Mouse (Mus musculus): ENCODE results near the gene Col9a2. TPM values are rescaled to one million over a fixed set of nuclear protein-coding genes. Genes with fewer than 3 reads are reported as not detected.

Gene Col9a2
- total RNA-seq, 2 experiments from 2014 or later: 11.0 to 12.1 TPM

- intact Hi-C loops (cut with DNase I): no loop called here
- DNase-seq: no peak
Observed at GRCm38 (mm10) chr4:121074250-121074649, 35.1 kb downstream of the Col9a2 start.

GRCm38 (mm10) chr4:121077915-121078646 lies 38.9 kb downstream of the Col9a2 start:
- intact Hi-C loops (cut with DNase I): no loop called here

GRCm38 (mm10) chr4:121080395-121080794 lies 41.2 kb downstream of the Col9a2 start:
- intact Hi-C loops (cut with DNase I): no loop called here
- DNase-seq: no peak

More at GRCm38 (mm10) chr4:121077915-121078646, 38.9 kb downstream of the Col9a2 start:
- no peak for DNase-seq

- intact Hi-C loops (cut with DNase I): no loop called here
- no peak for DNase-seq
Observed at GRCm38 (mm10) chr4:121084506-121084905, 45.3 kb downstream of the Col9a2 start.

GRCm38 (mm10) chr4:121088696-121089095 lies 49.5 kb downstream of the Col9a2 start:
- DNase-seq: no peak
- intact Hi-C loops (cut with DNase I): no loop called here

GRCm38 (mm10) chr4:121090211-121090610 lies 51.0 kb downstream of the Col9a2 start:
- no peak for DNase-seq
- intact Hi-C loops (cut with DNase I): no loop called here

- peak; percentile 83 for DNase-seq
- intact Hi-C loops (cut with DNase I): no loop called here
Observed at GRCm38 (mm10) chr4:121097650-121098378, 58.6 kb downstream of the Col9a2 start, which contains the start of gene Zmpste24. TSS of gene Zmpste24 (minus strand) at chr4:121098241.

GRCm38 (mm10) chr4:121103304-121103703 lies 64.1 kb downstream of the Col9a2 start:
- intact Hi-C loops (cut with DNase I): no loop called here
- DNase-seq: no peak

Other genes starting within 250 kb of the Col9a2 start
- gene Nfyc, start 207.8 kb upstream of the Col9a2 start, total RNA-seq (2021): 10 to 100 TPM; 43.1 to 55.8 TPM
- gene Rims3, start 184.6 kb upstream of the Col9a2 start, total RNA-seq (2021): 10 to 100 TPM; 74.4 to 75.8 TPM
- 10 to 100 TPM; 20.3 to 23.0 TPM for gene Exo5, start 114.4 kb upstream of the Col9a2 start, total RNA-seq (2021)
- 1 to 10 TPM; 4.0 to 4.1 TPM for gene Zfp69, start 87.7 kb upstream of the Col9a2 start, total RNA-seq (2021)
- 100 to 1,000 TPM; 124 to 128 TPM for gene Smap2, start 22.1 kb upstream of the Col9a2 start, total RNA-seq (2021)
- 10 to 100 TPM; 19.5 TPM for gene Zmpste24, start 58.9 kb downstream of the Col9a2 start, total RNA-seq (2021)
- gene Tmco2, start 69.8 kb downstream of the Col9a2 start, total RNA-seq (2021): not detected
- gene Rlf, start 175.7 kb downstream of the Col9a2 start, total RNA-seq (2021): 10 to 100 TPM; 35.8 to 36.2 TPM

All from left cerebral cortex, postnatal 4 days (tissue).